Mouse (Mus musculus) bone marrow macrophage, adult 2 months (primary cell): ENCODE results near the gene Oxa1l.

Source experiments
- CTCF ChIP-seq: IDR thresholded peaks from 2 replicates; pipeline ENCODE4 v1.5.1; 2012; ENCODE audit warnings: low read depth, mild to moderate bottlenecking, low read length, moderate library complexity
- POLR2A ChIP-seq: IDR thresholded peaks from 2 replicates; pipeline ENCODE4 v1.6.1; 2012; ENCODE audit warnings: mild to moderate bottlenecking, low read depth, low read length, borderline replicate concordance

- TF ChIP-seq CTCF (no peak), POLR2A (no peak)
Observed at GRCm38 (mm10) chr14:54379571-54379970, 18.9 kb downstream of the Oxa1l start.
